Mouse (Mus musculus) neural tube, embryonic 15.5 days (tissue): ENCODE data around the gene Asphd1. TPM values are rescaled to one million over a fixed set of nuclear protein-coding genes. Genes with fewer than 3 reads are reported as not detected.

Experiments
- ATAC-seq: fragments of 200-750 bp; cut with Nextera tagmentation; 2 replicates; pipeline ENCODE4 v1.8.0; 2017; ENCODE audit warnings: mild to moderate bottlenecking, moderate TSS enrichment, moderate library complexity; ENCODE audit not compliant: low FRiP score
- H3K27ac ChIP-seq: fragments of 300-500 bp; sonication (generic); replicated peaks from 2 replicates; pipeline ENCODE4 v1.5.1; 2015; ENCODE audit warnings: mild to moderate bottlenecking, inconsistent platforms
- H3K27me3 ChIP-seq: fragments of 300-500 bp; sonication (generic); replicated peaks from 2 replicates; pipeline ENCODE4 v1.6.1; 2015; ENCODE audit warnings: inconsistent platforms
- H3K36me3 ChIP-seq: fragments of 300-500 bp; sonication (generic); 2 replicates; pipeline ENCODE4 v1.6.1; 2015; ENCODE audit warnings: inconsistent platforms
- H3K4me1 ChIP-seq: fragments of 300-500 bp; sonication (generic); 2 replicates; pipeline ENCODE4 v1.6.1; 2015; ENCODE audit warnings: inconsistent platforms
- H3K4me2 ChIP-seq: fragments of 300-500 bp; sonication (generic); 2 replicates; pipeline ENCODE4 v1.6.1; 2015; ENCODE audit warnings: inconsistent platforms, mild to moderate bottlenecking, moderate library complexity
- H3K4me3 ChIP-seq: fragments of 300-500 bp; sonication (generic); replicated peaks from 2 replicates; pipeline ENCODE4 v1.5.1; 2015; ENCODE audit warnings: mild to moderate bottlenecking, inconsistent platforms
- H3K9ac ChIP-seq: fragments of 300-500 bp; sonication (generic); replicated peaks from 2 replicates; pipeline ENCODE4 v1.6.1; 2015; ENCODE audit warnings: mild to moderate bottlenecking, inconsistent platforms
- H3K9me3 ChIP-seq: fragments of 300-500 bp; sonication (generic); replicated peaks from 2 replicates; pipeline ENCODE4 v1.6.1; 2016; ENCODE audit warnings: inconsistent platforms
- WGBS: fragments of 180-500 bp; shearing (Covaris S2); methylation state at CpG from one replicate; pipeline ENCODE4 v1.1.7; 2015; ENCODE audit warnings: mixed read lengths; 5-methylcytosine and 5-hydroxymethylcytosine counted together
- polyA plus RNA-seq: library from polyadenylated mRNA; unstranded; fragments of >200 nt; fragmentation: Nextera tagmentation; extraction: Ambion mirVana; gene quantifications from 2 replicates; pipeline ENCODE4 v1.2.1, GENCODE M21; 2015

Gene Asphd1
- polyA plus RNA-seq, 1 experiment from 2014 or later = 11.7 TPM

DNA sequence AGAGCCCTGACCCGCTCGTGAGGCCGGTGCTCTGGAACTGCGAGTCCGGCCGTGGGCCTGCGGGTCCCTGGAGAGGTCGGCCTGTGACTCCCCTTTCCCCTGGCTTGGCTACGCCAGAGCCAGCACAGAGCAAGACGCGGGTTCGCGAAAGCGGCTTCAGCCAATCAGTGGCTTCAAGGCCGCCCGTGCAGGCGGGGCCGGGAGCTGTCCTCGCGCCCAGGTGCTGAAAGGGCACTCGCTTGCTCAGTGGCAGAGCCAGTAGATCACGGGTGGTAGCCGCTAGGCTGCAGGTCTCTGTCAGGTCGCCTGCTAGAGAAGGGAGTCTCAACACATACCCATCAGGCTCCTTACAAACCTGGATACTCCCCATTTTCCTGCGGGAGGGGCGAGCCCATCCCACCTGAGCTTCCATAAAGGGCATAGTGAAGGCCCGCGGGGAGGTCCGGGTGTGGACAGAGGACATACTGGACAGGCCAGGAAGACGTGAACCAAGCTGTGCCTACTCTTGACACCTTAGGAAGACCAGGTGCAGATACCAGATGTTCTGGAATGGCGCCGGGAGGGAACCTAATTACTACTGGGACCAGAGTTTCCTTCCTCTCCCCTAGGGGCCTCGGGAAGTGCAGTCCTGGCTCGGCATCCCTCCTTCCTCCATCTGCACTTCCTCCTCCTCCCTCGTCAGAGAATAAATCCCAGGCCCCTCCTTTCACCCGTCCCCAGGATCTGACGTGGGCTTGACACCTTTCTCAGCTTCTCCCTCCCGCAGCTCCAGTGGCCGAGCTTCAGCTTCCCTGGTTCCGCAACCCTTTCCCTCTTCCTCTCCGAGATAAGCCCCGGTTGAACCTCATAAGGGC is 638 bp upstream of the Asphd1 start, which contains the start of gene Sez6l2:
Sez6l2 (plus strand) TSS at position 771 of the 854 bp plus-strand sequence.
- H3K4me3 ChIP-seq = peak within 1 kb of the TSS; percentile 67
- H3K9ac ChIP-seq = peak within 1 kb of the TSS; percentile 73
- no peaks in the 10 kb centered on the region for H3K9me3 ChIP-seq
- WGBS = under 1% methylated on average over 42 of the region's 42 CpGs
- peak within 1 kb of the TSS; percentile 98 for H3K4me2 ChIP-seq
- H3K4me1 ChIP-seq = peaks cover 72% of the 10 kb centered on the region
- no peaks in the 10 kb centered on the region for H3K27me3 ChIP-seq
- peak; percentile 90 for ATAC-seq
- peak within 1 kb of the TSS; percentile 96 for H3K27ac ChIP-seq
- H3K36me3 ChIP-seq = peaks cover 22% of the 10 kb centered on the region

GRCm38 (mm10) chr7:126948626-126949025 is 756 bp downstream of the Asphd1 start:
- ATAC-seq = no peak
- Histone ChIP-seq H3K36me3 (peaks cover 28% of the 10 kb centered on the region), H3K4me2 (peak overlapping the region; percentile 98), H3K9me3 (no peaks in the 10 kb centered on the region), H3K9ac (peak overlapping the region; percentile 73), H3K27me3 (no peaks in the 10 kb centered on the region), H3K27ac (peak overlapping the region; percentile 96), H3K4me3 (peak overlapping the region; percentile 67), H3K4me1 (peaks cover 62% of the 10 kb centered on the region)
- WGBS = 75% methylated on average over 10 of the region's 10 CpGs

GRCm38 (mm10) chr7:126946530-126946929 is 2.9 kb downstream of the Asphd1 start:
- WGBS = 39% methylated on average over 3 of the region's 3 CpGs
- Histone ChIP-seq H3K9me3 (no peaks in the 10 kb centered on the region), H3K9ac (no peak overlapping the region), H3K4me3 (no peak overlapping the region), H3K4me2 (no peak overlapping the region), H3K27ac (no peak overlapping the region), H3K36me3 (peaks cover 37% of the 10 kb centered on the region), H3K4me1 (peaks cover 44% of the 10 kb centered on the region), H3K27me3 (no peaks in the 10 kb centered on the region)
- no peak for ATAC-seq

DNA sequence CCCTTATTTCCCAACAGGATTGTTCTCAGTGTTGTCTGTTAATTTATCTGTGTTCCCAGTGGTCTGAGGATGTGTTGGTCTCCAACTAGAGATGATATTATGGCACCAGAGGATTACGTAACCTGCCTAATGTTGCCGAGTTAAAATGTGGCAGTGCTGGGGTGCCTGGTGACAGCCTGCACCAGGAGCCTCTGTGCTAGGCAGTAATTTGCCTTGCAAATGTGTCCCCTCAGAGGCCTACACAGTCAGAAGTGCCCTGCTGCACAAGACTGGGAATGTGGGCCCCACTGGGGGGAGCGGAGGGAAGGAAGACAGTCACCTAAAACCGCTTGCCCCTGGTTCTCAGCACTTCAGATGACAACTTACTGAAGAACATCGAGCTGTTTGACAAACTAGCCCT is 7.6 kb downstream of the Asphd1 start:
- WGBS = 48% methylated on average over 5 of the region's 5 CpGs

DNA sequence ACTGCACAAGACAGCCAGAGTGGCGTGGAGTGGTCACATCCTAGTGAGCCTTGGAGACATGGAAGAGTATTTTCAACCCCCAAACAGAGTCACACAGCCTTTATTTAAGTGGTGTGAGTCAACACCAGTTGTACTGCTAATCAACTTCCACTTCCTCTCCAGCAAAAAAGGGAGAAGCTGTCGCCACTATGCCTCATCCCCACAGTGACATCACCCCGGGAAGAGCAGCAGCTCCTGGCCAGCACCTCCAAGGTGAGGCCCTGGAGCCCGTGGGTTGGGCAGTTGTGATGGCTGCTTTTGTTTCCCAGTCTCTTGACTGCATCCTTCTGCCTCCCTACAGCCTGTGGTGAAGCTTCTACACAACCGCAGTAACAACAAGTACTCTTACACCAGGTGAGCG is 8.2 kb downstream of the Asphd1 start:
- Histone ChIP-seq H3K36me3 (peaks cover 51% of the 10 kb centered on the region), H3K27me3 (no peaks in the 10 kb centered on the region), H3K27ac (no peak overlapping the region), H3K4me1 (0 out of 2 replicates have a peak, but pooled peaks cover 4% of the 10 kb centered on the region), H3K4me2 (no peak overlapping the region), H3K9me3 (no peaks in the 10 kb centered on the region), H3K9ac (no peak overlapping the region), H3K4me3 (no peak overlapping the region)
- ATAC-seq = no peak
- WGBS = 39% methylated on average over 6 of the region's 6 CpGs

More for the DNA sequence above, 7.6 kb downstream of the Asphd1 start:
- Histone ChIP-seq H3K4me3 (no peak overlapping the region), H3K27me3 (no peaks in the 10 kb centered on the region), H3K27ac (no peak overlapping the region), H3K4me2 (no peak overlapping the region), H3K4me1 (peaks cover 10% of the 10 kb centered on the region), H3K9me3 (no peaks in the 10 kb centered on the region), H3K9ac (no peak overlapping the region), H3K36me3 (peaks cover 52% of the 10 kb centered on the region)
- no peak for ATAC-seq

GRCm38 (mm10) chr7:126932652-126933051 is 16.7 kb downstream of the Asphd1 start:
- H3K4me3 ChIP-seq = no peak overlapping the region
- ATAC-seq = no peak

DNA sequence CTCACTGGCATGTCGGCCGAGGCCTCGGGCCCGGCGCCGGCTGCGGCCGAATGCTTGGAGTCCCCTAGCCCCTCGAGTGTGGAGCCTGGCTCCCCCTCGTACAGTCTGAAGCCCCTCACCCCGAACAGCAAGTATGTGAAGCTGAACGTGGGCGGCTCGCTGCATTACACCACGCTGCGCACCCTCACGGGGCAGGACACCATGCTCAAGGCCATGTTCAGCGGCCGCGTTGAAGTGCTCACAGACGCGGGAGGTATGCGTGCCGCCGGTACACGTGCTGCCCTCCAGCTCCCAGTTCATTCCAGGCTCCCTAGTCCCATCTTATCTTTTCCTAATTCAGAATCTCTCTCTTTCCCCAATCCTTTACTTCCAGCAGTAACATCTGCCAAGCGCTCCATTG is 20.3 kb downstream of the Asphd1 start:
- peak overlapping the region; percentile 80 for H3K9ac ChIP-seq
- peak overlapping the region; percentile 98 for H3K4me3 ChIP-seq
- H3K4me1 ChIP-seq = peaks cover 15% of the 10 kb centered on the region
- WGBS = under 1% methylated on average over 27 of the region's 27 CpGs
- no peaks in the 10 kb centered on the region for H3K9me3 ChIP-seq
- H3K36me3 ChIP-seq = peaks cover 8% of the 10 kb centered on the region
- ATAC-seq = peak; percentile 75
- H3K27ac ChIP-seq = peak overlapping the region; percentile 87
- no peaks in the 10 kb centered on the region for H3K27me3 ChIP-seq
- H3K4me2 ChIP-seq = peak overlapping the region; percentile 89

More at GRCm38 (mm10) chr7:126932652-126933051, 16.7 kb downstream of the Asphd1 start:
- 98% methylated on average over 2 of the region's 2 CpGs for WGBS
- Histone ChIP-seq H3K4me1 (peaks cover 15% of the 10 kb centered on the region), H3K4me2 (no peak overlapping the region), H3K27ac (no peak overlapping the region), H3K27me3 (no peaks in the 10 kb centered on the region), H3K36me3 (peaks cover 20% of the 10 kb centered on the region), H3K9ac (no peak overlapping the region), H3K9me3 (no peaks in the 10 kb centered on the region)

- peak within 1 kb of the TSS; percentile 89 for H3K4me2 ChIP-seq
- no peaks in the 10 kb centered on the region for H3K27me3 ChIP-seq
- 5% methylated on average over 54 of the region's 56 CpGs for WGBS
- H3K4me1 ChIP-seq = peaks cover 15% of the 10 kb centered on the region
- no peaks in the 10 kb centered on the region for H3K9me3 ChIP-seq
- peak; percentile 96 for ATAC-seq
- H3K36me3 ChIP-seq = peaks cover 8% of the 10 kb centered on the region
- peak within 1 kb of the TSS; percentile 80 for H3K9ac ChIP-seq
- H3K4me3 ChIP-seq = peak within 1 kb of the TSS; percentile 98
- H3K27ac ChIP-seq = peak within 1 kb of the TSS; percentile 87
These were observed 20.9 kb downstream of the Asphd1 start, which contains the start of gene Kctd13 for GRCm38 (mm10) chr7:126928384-126929037. TSS of gene Kctd13 (plus strand) at chr7:126928879.

- Histone ChIP-seq H3K9me3 (no peaks in the 10 kb centered on the region), H3K9ac (no peak overlapping the region), H3K27ac (no peak overlapping the region), H3K4me3 (no peak overlapping the region), H3K27me3 (no peaks in the 10 kb centered on the region), H3K36me3 (peaks cover under 1% of the 10 kb centered on the region; the same call in 1 of the 2 replicates), H3K4me2 (no peak overlapping the region), H3K4me1 (peaks cover 20% of the 10 kb centered on the region)
- WGBS = 65% methylated on average over 3 of the region's 3 CpGs
- ATAC-seq = no peak
These were observed 23.1 kb downstream of the Asphd1 start for GRCm38 (mm10) chr7:126926299-126926698.

- H3K27me3 ChIP-seq = no peaks in the 10 kb centered on the region
- no peaks in the 10 kb centered on the region for H3K9me3 ChIP-seq
- H3K36me3 ChIP-seq = no peaks in the 10 kb centered on the region
- no peak overlapping the region for H3K4me3 ChIP-seq
- no peak overlapping the region for H3K4me2 ChIP-seq
- WGBS = 20% methylated on average over 5 of the region's 5 CpGs
- no peak overlapping the region for H3K9ac ChIP-seq
- ATAC-seq = no peak
- H3K4me1 ChIP-seq = peaks cover 5% of the 10 kb centered on the region; the same call in 1 of the 2 replicates
- no peak overlapping the region for H3K27ac ChIP-seq
These were observed 25.4 kb downstream of the Asphd1 start for GRCm38 (mm10) chr7:126923999-126924398.

GRCm38 (mm10) chr7:126922624-126923060 is 26.7 kb downstream of the Asphd1 start, which contains the start of gene Tmem219:
TSS of gene Tmem219 (minus strand) at chr7:126922917.
- no peak for ATAC-seq
- Histone ChIP-seq H3K27me3 (no peaks in the 10 kb centered on the region), H3K4me3 (no peak within 1 kb of the TSS), H3K4me1 (peaks cover 5% of the 10 kb centered on the region; the same call in 1 of the 2 replicates), H3K9ac (no peak within 1 kb of the TSS), H3K4me2 (no peak within 1 kb of the TSS), H3K27ac (0 out of 2 replicates have a peak within 1 kb of the TSS, but pooled peaks have one; percentile 13), H3K36me3 (no peaks in the 10 kb centered on the region), H3K9me3 (no peaks in the 10 kb centered on the region)
- WGBS = 21% methylated on average over 5 of the region's 5 CpGs
